Mouse (Mus musculus) stomach, postnatal 0 days (tissue): ENCODE data around the gene Cdpf1.
A peak's percentile ranks its signal among the peaks of the same experiment; 100 is the strongest.

Experiments
- CTCF ChIP-seq: IDR thresholded peaks from 2 replicates; pipeline ENCODE4 v1.5.1; 2016; ENCODE audit warnings: antibody characterized with exemption, low read depth, mild to moderate bottlenecking, moderate library complexity
- EP300 ChIP-seq: optimal IDR thresholded peaks from 2 replicates; pipeline ENCODE3; 2016; ENCODE audit warnings: antibody characterized with exemption

DNA sequence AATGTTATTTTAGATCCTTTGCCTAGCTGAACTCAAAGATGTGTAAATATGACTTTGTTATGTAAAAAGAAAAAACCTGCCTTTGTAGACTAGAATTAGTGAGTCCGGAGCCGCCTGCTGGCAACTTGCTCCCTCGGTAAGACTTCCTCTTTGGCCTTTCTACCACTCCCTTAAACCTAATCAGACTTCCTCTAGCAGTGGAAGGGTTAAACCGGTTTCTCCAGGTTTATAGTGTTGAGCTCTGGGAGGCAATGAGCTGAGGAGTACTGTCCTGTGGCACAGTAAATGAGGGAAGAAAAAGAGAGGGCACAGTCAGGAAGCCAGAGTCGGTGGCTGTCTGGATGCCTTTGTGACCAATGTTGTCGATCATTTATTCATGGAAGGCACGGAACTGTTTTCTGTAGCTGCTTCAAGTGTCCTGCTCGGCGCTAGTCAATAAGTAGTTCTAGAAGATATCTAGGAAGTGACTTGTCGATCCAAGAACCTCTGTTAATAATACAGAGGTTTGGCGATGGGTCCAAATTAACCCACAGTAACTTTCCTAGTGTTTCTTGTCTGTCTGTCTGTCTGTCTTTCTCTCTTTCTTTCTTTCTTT, 39.3 kb downstream of the Cdpf1 start:
- no peak for TF ChIP-seq EP300
- TF ChIP-seq CTCF, result peak; percentile 37
